Mouse (Mus musculus) forebrain, embryonic 13.5 days (tissue): ENCODE measurements around the gene Zmynd10. TPM values are rescaled to one million over a fixed set of nuclear protein-coding genes. Genes with fewer than 3 reads are reported as not detected.
A peak's percentile ranks its signal among the peaks of the same experiment; 100 is the strongest.
"Not testable (repeated sequence)": the region's sequence is repeated elsewhere in the genome, so short reads cannot be mapped to it uniquely, and the experiment has no call there.

Experiments
- ATAC-seq: fragments of 200-750 bp; cut with Nextera tagmentation; 2 replicates; pipeline ENCODE4 v1.8.0; 2017
- H3K27ac ChIP-seq: fragments of 300-500 bp; sonication (generic); 2 replicates; pipeline ENCODE4 v1.5.1; 2015; ENCODE audit warnings: inconsistent platforms, mild to moderate bottlenecking, moderate library complexity
- H3K27me3 ChIP-seq: fragments of 300-500 bp; sonication (generic); 2 replicates; pipeline ENCODE4 v1.6.1; 2015; ENCODE audit warnings: mild to moderate bottlenecking, inconsistent platforms
- H3K36me3 ChIP-seq: fragments of 300-500 bp; sonication (generic); 2 replicates; pipeline ENCODE4 v1.6.1; 2015; ENCODE audit warnings: mild to moderate bottlenecking, inconsistent platforms; ENCODE audit not compliant: poor library complexity, severe bottlenecking
- H3K4me1 ChIP-seq: fragments of 300-500 bp; sonication (generic); 2 replicates; pipeline ENCODE4 v1.6.1; 2015; ENCODE audit warnings: inconsistent platforms
- H3K4me2 ChIP-seq: fragments of 300-500 bp; sonication (generic); 2 replicates; pipeline ENCODE4 v1.6.1; 2015; ENCODE audit warnings: inconsistent platforms, mild to moderate bottlenecking, moderate library complexity
- H3K4me3 ChIP-seq: fragments of 300-500 bp; sonication (generic); 2 replicates; pipeline ENCODE4 v1.5.1; 2015; ENCODE audit warnings: mild to moderate bottlenecking, inconsistent platforms
- H3K9ac ChIP-seq: fragments of 300-500 bp; sonication (generic); 2 replicates; pipeline ENCODE4 v1.6.1; 2015; ENCODE audit warnings: mild to moderate bottlenecking, inconsistent platforms
- H3K9me3 ChIP-seq: fragments of 300-500 bp; sonication (generic); replicated peaks from 2 replicates; pipeline ENCODE4 v1.6.1; 2016; ENCODE audit warnings: inconsistent platforms
- WGBS: fragments of 180-500 bp; shearing (Covaris S2); methylation state at CpG from one replicate; pipeline ENCODE4 v1.1.7; 2015; 5-methylcytosine and 5-hydroxymethylcytosine counted together
- polyA plus RNA-seq: library from polyadenylated mRNA; unstranded; fragments of >200 nt; fragmentation: Nextera tagmentation; extraction: Ambion mirVana; gene quantifications from 2 replicates; pipeline ENCODE4 v1.2.1, GENCODE M21; 2015

Zmynd10 gene
- polyA plus RNA-seq, 1 experiment from 2014 or later = 2.0 TPM

DNA sequence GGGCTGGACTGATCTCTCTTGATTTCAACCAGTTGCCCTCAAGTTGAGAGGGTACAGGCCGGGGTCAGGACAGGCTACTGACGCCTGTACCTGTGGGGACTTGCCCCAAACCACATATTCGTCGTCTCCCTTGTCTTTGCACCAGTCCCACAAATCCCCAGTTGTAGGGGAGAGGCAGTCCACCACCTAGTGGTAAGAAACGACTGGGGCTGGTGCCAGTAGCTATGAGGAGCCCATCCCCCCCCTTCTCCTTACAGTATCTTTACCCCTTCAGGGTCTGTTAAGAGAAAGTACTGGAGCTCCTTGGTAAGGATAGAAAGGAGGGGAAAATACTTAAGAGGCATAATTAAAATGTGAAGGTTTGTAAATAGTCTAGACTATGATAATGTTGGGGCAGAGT lies 18.5 kb downstream of the Zmynd10 start:
- ATAC-seq, H3K4me2 ChIP-seq, H3K4me3 ChIP-seq, H3K9ac ChIP-seq, H3K27me3 ChIP-seq, H3K9me3 ChIP-seq, H3K27ac ChIP-seq: not testable (repeated sequence)
- 50% methylated on average over 5 of the region's 5 CpGs for WGBS
- H3K4me1 ChIP-seq = peaks cover 54% of the 10 kb centered on the region
- H3K36me3 ChIP-seq = peaks cover 42% of the 10 kb centered on the region

DNA sequence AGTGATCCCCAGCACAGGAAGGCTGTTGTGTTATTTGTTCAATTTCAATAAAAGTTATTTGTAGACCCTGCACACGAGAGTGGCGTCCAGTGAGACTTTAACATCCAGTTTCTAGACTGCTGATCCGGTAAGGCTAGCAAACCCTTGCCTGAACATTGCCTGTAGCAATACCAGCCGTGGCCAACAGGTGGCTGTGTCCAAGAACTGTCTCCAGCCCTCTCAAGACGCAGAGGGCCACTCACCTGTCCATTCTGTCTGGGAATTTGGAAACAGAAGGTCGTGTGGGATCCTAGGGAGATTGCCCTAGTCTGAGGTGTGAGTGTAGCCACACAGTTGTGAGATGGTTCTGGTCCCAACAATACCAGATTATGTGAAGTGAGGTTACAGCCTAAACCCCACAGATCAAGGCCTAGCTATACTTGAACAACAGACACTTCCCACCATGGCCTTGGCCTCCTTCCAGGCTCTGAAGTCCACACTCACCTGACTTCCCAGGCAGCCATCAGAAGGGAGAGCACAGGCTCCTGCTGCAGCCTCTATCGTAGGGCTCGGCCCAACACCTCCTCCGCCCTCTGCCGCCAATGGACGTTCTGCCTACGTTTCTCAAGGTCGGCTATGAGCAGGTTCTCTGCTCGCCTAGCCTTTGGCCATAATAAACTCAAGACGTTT lies 19.1 kb downstream of the Zmynd10 start:
- peak overlapping the region; percentile 54; the same call in 1 of the 2 replicates for H3K27ac ChIP-seq
- H3K4me1 ChIP-seq = peaks cover 60% of the 10 kb centered on the region
- peaks cover 42% of the 10 kb centered on the region for H3K36me3 ChIP-seq
- H3K9me3 ChIP-seq = no peaks in the 10 kb centered on the region
- H3K9ac ChIP-seq = no peak overlapping the region
- H3K4me2 ChIP-seq = 0 out of 2 replicates have a peak overlapping the region, but pooled peaks have one; percentile 10
- no peak for ATAC-seq
- WGBS = 55% methylated on average over 15 of the region's 15 CpGs
- peak overlapping the region; percentile 1; the same call in 1 of the 2 replicates for H3K4me3 ChIP-seq
- no peaks in the 10 kb centered on the region for H3K27me3 ChIP-seq

DNA sequence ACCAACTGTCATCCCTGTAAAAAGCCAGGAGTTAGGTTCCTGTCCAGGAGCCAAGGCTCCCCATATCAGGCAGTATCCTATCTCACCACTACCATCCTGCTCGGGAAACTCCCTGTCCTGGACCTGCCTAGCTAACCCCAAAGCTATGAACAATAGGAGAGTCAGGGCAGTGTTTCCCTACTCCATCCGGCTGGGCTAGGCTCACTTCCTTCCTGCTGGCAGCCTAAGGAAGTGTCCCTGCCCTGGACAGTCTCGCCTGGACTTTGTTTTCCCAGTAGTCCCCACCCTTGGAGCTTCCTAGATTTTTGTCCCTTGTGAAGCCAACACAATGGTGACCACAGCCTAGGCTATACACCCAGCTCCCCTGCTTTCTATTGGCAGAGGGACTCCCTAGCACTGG lies 19.8 kb downstream of the Zmynd10 start:
- Histone ChIP-seq H3K4me3 (no peak overlapping the region), H3K4me1 (peaks cover 66% of the 10 kb centered on the region), H3K27ac (peak overlapping the region; percentile 25; the same call in 1 of the 2 replicates), H3K9ac (no peak overlapping the region), H3K27me3 (no peaks in the 10 kb centered on the region), H3K9me3 (no peaks in the 10 kb centered on the region), H3K36me3 (peaks cover 42% of the 10 kb centered on the region), H3K4me2 (no peak overlapping the region)
- no peak for ATAC-seq
- 56% methylated on average over 3 of the region's 3 CpGs for WGBS

DNA sequence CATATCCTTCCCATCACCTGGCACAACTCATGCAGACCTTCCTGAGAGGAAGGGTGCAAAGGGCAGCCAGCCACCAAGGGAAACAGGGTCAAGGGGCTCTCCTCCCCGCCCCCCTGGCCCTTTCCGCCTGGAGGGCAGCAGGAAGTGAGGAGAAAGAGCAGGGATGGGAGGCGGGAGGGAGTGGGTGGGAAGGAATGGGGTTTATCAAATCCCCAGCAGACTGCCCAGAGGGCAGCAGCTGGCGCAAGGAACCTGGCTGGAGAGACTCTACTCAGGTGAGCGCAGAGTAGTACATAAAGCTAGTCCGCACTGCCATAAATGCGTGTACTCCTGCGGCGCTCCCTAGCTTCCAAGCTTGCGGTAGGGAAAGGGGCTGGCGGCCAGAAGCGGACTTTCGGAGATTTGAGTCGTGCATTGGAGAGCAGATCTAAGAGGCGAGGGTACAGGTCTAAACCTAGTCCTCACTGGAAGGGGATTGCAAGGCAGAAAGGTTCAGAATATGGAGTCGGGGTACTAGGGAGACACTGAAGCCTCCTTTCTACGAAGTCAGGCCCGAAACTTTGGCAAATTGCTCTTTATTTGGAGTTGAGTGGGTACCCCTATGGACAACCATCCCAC lies 20.7 kb downstream of the Zmynd10 start, which contains the start of gene Hyal2:
Gene Hyal2 (plus strand): TSS at position 244 of the 618 bp plus-strand sequence.
- Histone ChIP-seq H3K27ac (peak within 1 kb of the TSS; percentile 87), H3K9me3 (no peaks in the 10 kb centered on the region), H3K4me3 (peak within 1 kb of the TSS; percentile 79), H3K9ac (peak within 1 kb of the TSS; percentile 89), H3K4me1 (peaks cover 68% of the 10 kb centered on the region), H3K4me2 (peak within 1 kb of the TSS; percentile 95), H3K27me3 (no peaks in the 10 kb centered on the region), H3K36me3 (peaks cover 47% of the 10 kb centered on the region)
- no peak for ATAC-seq
- WGBS = 3% methylated on average over 18 of the region's 18 CpGs

DNA sequence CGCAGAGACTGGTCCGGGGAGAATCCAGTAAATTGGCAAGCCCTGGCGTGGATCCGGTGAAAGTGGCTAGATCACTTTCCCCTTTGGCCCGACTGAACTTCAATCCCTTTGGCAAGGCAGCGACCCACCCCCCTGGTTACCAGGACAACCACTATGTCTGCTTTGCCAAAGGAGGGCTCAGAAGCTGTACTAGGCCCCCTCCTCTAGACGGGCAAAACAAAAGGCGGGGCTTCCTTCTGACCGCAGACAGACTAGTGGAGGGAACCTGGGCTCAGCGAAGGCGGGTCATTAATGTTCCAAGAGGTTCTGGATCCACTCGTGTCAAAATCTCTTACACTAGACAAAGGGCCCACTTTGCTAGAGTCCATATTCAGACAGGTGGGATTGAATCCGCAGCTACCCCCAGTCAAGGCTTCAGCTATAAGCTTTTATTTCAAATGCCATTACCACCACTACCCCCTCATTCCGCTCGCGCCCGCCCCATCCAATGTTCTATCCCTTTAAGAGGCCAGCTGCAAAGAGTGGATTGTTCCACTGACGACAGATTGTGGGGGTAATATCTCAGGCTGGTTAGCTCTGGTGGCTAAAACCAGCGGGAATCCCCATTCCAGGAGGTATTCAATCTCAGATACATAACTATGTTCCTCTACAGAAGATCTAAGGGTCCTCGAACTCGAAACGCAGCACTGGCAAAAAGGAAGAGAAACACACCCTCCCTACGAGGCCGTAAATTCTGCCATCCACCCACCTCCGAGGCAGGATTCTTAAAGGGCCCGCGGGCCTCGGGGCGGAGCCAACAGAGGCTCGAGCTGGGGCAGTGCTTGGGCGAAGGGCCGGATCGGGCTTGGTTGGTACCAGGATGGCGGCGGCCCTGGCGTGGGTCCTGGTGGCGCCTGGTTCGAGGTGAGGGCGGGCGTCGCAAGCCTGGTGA lies 21.5 kb downstream of the Zmynd10 start:
- H3K9me3 ChIP-seq = no peaks in the 10 kb centered on the region
- under 1% methylated on average over 41 of the region's 41 CpGs for WGBS
- H3K4me1 ChIP-seq = peaks cover 64% of the 10 kb centered on the region
- peak overlapping the region; percentile 87 for H3K27ac ChIP-seq
- ATAC-seq = peak; percentile 88
- peak overlapping the region; percentile 95 for H3K4me2 ChIP-seq
- H3K27me3 ChIP-seq = no peaks in the 10 kb centered on the region
- H3K4me3 ChIP-seq = peak overlapping the region; percentile 79
- peaks cover 55% of the 10 kb centered on the region for H3K36me3 ChIP-seq
- peak overlapping the region; percentile 89 for H3K9ac ChIP-seq

DNA sequence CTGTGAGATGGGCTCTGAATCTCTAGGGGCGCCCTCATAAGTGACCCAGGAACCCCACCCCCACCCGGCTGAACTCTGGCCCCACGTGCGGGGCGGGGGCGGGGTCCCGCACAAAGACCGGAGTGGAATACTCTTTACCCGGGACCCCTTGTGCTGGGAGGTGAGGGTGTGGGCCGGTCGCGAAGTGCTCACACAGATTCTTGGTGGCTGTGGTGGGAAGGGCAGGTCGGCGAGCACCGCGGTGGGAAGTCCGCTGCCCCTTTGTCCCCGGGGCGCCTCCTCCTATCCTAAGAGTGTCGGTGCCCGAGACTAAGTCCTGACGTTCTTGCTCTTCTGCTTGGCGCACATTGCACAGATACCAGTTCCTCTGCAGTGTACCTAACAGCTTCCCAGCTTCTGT lies 22.2 kb downstream of the Zmynd10 start:
- ATAC-seq = peak; percentile 28
- peak overlapping the region; percentile 79 for H3K4me3 ChIP-seq
- no peaks in the 10 kb centered on the region for H3K9me3 ChIP-seq
- H3K27ac ChIP-seq = peak overlapping the region; percentile 87
- H3K9ac ChIP-seq = peak overlapping the region; percentile 89
- H3K36me3 ChIP-seq = peaks cover 59% of the 10 kb centered on the region
- peak overlapping the region; percentile 95 for H3K4me2 ChIP-seq
- H3K27me3 ChIP-seq = no peaks in the 10 kb centered on the region
- H3K4me1 ChIP-seq = peaks cover 57% of the 10 kb centered on the region
- under 1% methylated on average over 23 of the region's 23 CpGs for WGBS

DNA sequence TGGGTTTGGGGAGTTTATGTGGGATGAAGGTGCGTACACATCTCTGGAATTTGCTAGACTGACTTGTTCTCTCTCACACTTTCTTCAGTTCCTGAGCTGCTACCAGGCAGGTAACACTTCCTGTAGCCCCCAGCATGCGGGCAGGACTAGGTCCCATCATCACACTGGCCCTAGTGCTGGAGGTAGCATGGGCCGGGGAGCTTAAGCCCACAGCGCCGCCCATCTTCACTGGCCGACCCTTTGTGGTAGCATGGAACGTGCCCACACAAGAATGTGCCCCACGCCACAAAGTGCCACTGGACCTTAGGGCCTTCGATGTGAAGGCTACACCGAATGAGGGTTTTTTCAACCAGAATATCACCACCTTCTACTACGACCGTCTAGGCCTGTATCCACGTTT lies 22.9 kb downstream of the Zmynd10 start:
- Histone ChIP-seq H3K27me3 (no peaks in the 10 kb centered on the region), H3K4me2 (peak overlapping the region; percentile 95), H3K9me3 (no peaks in the 10 kb centered on the region), H3K36me3 (peaks cover 60% of the 10 kb centered on the region), H3K9ac (peak overlapping the region; percentile 89), H3K4me3 (peak overlapping the region; percentile 79), H3K4me1 (peaks cover 55% of the 10 kb centered on the region), H3K27ac (peak overlapping the region; percentile 87)
- ATAC-seq = no peak
- WGBS = 46% methylated on average over 13 of the region's 13 CpGs

DNA sequence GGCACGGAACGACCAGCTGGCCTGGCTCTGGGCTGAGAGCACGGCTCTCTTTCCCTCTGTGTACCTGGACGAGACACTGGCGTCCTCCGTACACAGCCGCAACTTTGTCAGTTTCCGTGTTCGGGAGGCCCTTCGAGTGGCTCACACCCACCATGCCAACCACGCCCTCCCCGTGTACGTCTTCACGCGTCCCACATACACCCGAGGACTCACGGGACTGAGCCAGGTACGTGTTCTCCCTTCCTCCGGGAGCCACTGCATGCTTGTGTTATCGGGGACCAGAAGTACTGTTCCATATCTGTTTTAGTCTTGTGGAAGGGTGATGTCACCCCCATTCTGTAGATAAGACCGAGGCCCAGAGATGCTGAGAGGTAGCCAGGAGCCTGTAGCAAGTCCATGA lies 23.7 kb downstream of the Zmynd10 start:
- peaks cover 55% of the 10 kb centered on the region for H3K36me3 ChIP-seq
- peak overlapping the region; percentile 89 for H3K9ac ChIP-seq
- peak overlapping the region; percentile 79 for H3K4me3 ChIP-seq
- no peak overlapping the region for H3K27ac ChIP-seq
- ATAC-seq = no peak
- H3K27me3 ChIP-seq = no peaks in the 10 kb centered on the region
- H3K9me3 ChIP-seq = no peaks in the 10 kb centered on the region
- 94% methylated on average over 21 of the region's 21 CpGs for WGBS
- peak overlapping the region; percentile 95 for H3K4me2 ChIP-seq
- peaks cover 53% of the 10 kb centered on the region for H3K4me1 ChIP-seq

DNA sequence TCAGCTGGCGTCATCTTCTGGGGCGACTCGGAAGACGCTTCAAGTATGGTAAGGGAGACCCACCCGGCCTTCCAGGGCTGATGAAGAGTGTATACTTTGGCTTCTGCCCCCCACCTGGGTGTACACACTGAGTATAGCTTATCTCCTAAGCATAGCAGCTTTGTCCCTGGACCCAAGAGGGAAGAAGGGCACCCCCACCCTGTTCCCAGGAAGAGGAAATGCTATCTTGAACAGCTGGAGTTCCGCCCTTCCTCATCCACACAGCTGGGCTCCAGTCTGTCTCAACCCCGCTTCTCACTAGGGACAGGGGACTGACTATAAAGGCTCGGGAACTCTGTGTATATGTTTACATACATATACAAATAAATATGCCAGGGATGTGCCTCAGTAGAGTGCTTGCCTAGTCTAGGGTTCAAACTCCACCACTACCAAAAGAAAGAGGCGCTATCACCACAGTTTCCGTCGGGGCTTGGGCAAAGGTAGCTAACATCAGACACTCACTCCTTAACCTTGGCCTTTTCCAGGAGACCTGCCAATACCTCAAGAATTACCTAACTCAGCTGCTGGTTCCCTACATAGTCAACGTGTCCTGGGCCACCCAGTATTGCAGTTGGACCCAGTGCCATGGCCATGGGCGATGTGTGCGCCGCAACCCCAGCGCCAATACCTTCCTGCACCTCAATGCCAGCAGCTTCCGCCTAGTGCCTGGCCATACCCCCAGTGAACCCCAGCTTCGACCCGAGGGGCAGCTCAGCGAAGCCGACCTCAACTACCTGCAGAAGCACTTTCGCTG lies 24.6 kb downstream of the Zmynd10 start:
- H3K27me3 ChIP-seq = no peaks in the 10 kb centered on the region
- H3K9ac ChIP-seq = no peak overlapping the region
- no peaks in the 10 kb centered on the region for H3K9me3 ChIP-seq
- peaks cover 55% of the 10 kb centered on the region for H3K4me1 ChIP-seq
- peak overlapping the region; percentile 95 for H3K4me2 ChIP-seq
- ATAC-seq = no peak
- WGBS = 94% methylated on average over 22 of the region's 22 CpGs
- no peak overlapping the region for H3K27ac ChIP-seq
- H3K36me3 ChIP-seq = peaks cover 48% of the 10 kb centered on the region
- peak overlapping the region; percentile 79; the same call in 1 of the 2 replicates for H3K4me3 ChIP-seq

DNA sequence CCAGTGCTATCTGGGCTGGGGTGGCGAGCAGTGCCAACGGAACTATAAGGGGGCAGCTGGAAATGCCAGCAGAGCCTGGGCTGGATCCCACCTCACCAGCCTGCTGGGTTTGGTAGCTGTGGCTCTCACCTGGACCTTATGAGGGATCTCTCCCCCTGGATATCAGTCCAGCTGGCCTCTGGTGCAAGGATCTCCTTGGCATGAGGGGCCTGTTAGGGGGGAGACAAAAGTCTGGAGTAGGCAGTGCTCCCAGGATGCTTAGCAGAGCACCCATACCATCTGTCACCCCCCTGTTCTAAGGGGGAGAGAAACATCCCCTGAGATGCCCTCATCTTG lies 25.2 kb downstream of the Zmynd10 start:
- Histone ChIP-seq H3K4me2 (no peak overlapping the region), H3K27ac (no peak overlapping the region), H3K36me3 (peaks cover 48% of the 10 kb centered on the region), H3K4me1 (peaks cover 55% of the 10 kb centered on the region), H3K27me3 (no peaks in the 10 kb centered on the region), H3K9me3 (no peaks in the 10 kb centered on the region), H3K4me3 (no peak overlapping the region), H3K9ac (0 out of 2 replicates have a peak overlapping the region, but pooled peaks have one; percentile 23)
- no peak for ATAC-seq
- 94% methylated on average over 2 of the region's 2 CpGs for WGBS

DNA sequence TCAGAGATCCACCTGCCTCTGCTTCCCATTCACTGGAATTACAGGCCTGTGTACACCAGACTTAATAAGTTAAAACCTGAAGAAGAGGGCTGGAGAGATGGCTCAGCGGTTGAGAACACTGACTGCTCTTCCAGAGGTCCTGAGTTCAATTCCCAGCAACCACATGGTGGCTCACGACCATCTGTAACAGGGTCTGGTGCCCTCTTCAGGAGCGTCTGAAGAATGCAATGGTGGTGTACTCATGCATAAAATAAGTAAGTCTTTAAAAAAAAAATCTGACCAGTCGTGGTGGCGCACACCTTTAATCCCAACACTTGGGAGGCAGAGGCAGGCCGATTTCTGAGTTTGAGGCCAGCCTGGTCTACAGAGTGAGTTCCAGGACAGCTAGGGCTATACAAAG lies 26.7 kb downstream of the Zmynd10 start:
- not testable (repeated sequence) for H3K4me3 ChIP-seq, H3K9me3 ChIP-seq, H3K4me2 ChIP-seq, H3K27me3 ChIP-seq, ATAC-seq, H3K9ac ChIP-seq, H3K27ac ChIP-seq
- Histone ChIP-seq H3K4me1 (peaks cover 45% of the 10 kb centered on the region), H3K36me3 (peaks cover 48% of the 10 kb centered on the region)
- WGBS = 85% methylated on average over 6 of the region's 6 CpGs
